Mouse (Mus musculus): ENCODE results near the gene Cd4. TPM values are rescaled to one million over a fixed set of nuclear protein-coding genes. Genes with fewer than 3 reads are reported as not detected.

Gene Cd4
- polyA plus RNA-seq, 1 experiment from 2014 or later = not detected

- Histone ChIP-seq H3K4me1 (ENCODE audit: control insufficient read depth, insufficient read depth, low read length) (peaks cover 6% of the 10 kb centered on the region), H3K27me3 (ENCODE audit: control insufficient read depth, insufficient read depth, low read length) (no peaks in the 10 kb centered on the region), H3K9ac (replicated peaks; ENCODE audit: low read length) (peak overlapping the region; percentile 98), H3K4me3 (ENCODE audit: low read depth, low read length) (peak overlapping the region; percentile 92), H3K36me3 (replicated peaks; ENCODE audit: control insufficient read depth, insufficient read depth, low read depth, low read length) (peaks cover 5% of the 10 kb centered on the region; the same call in 1 of the 2 replicates), H3K27ac (replicated peaks; ENCODE audit: low read depth, low read length) (peak overlapping the region; percentile 100), H3K4me2 (ENCODE audit: low read depth, low read length) (peak overlapping the region; percentile 95), H3K9me3 (replicated peaks; ENCODE audit: control insufficient read depth, low read length) (no peaks in the 10 kb centered on the region)
- no peak for ATAC-seq (replicated peaks; ENCODE audit: insufficient number of reproducible peaks, low FRiP score, low TSS enrichment, low read depth)
- 13% methylated on average over 7 of the region's 7 CpGs for WGBS
- no peak for DNase-seq (ENCODE audit: low spot score)
Observed at GRCm38 (mm10) chr6:124918331-124918690, 30.3 kb upstream of the Cd4 start.

GRCm38 (mm10) chr6:124917518-124918330 lies 29.7 kb upstream of the Cd4 start:
- Histone ChIP-seq H3K27me3 (ENCODE audit: control insufficient read depth, insufficient read depth, low read length) (no peaks in the 10 kb centered on the region), H3K4me1 (ENCODE audit: control insufficient read depth, insufficient read depth, low read length) (peaks cover 6% of the 10 kb centered on the region)
- 0% methylated on average over 42 of the region's 89 CpGs for WGBS

GRCm38 (mm10) chr6:124916695-124917517 lies 28.9 kb upstream of the Cd4 start:
- no peaks in the 10 kb centered on the region for H3K9me3 ChIP-seq (replicated peaks; ENCODE audit: control insufficient read depth, low read length)
- H3K9ac ChIP-seq (replicated peaks; ENCODE audit: low read length) = peak overlapping the region; percentile 98
- H3K27ac ChIP-seq (replicated peaks; ENCODE audit: low read depth, low read length) = peak overlapping the region; percentile 100
- H3K4me2 ChIP-seq (ENCODE audit: low read depth, low read length) = peak overlapping the region; percentile 95
- H3K4me3 ChIP-seq (ENCODE audit: low read depth, low read length) = peak overlapping the region; percentile 92
- DNase-seq (ENCODE audit: low spot score) (peak; percentile 91), ATAC-seq (replicated peaks; ENCODE audit: insufficient number of reproducible peaks, low FRiP score, low TSS enrichment, low read depth) (peak; percentile 56)
- H3K27me3 ChIP-seq (ENCODE audit: control insufficient read depth, insufficient read depth, low read length) = no peaks in the 10 kb centered on the region
- peaks cover 6% of the 10 kb centered on the region for H3K4me1 ChIP-seq (ENCODE audit: control insufficient read depth, insufficient read depth, low read length)
- peaks cover 5% of the 10 kb centered on the region; the same call in 1 of the 2 replicates for H3K36me3 ChIP-seq (replicated peaks; ENCODE audit: control insufficient read depth, insufficient read depth, low read depth, low read length)
- WGBS = 1% methylated on average over 46 of the region's 67 CpGs

More at GRCm38 (mm10) chr6:124917518-124918330, 29.7 kb upstream of the Cd4 start:
- Histone ChIP-seq H3K4me2 (ENCODE audit: low read depth, low read length) (peak overlapping the region; percentile 95), H3K9me3 (replicated peaks; ENCODE audit: control insufficient read depth, low read length) (no peaks in the 10 kb centered on the region), H3K27ac (replicated peaks; ENCODE audit: low read depth, low read length) (peak overlapping the region; percentile 100), H3K4me3 (ENCODE audit: low read depth, low read length) (peak overlapping the region; percentile 92), H3K36me3 (replicated peaks; ENCODE audit: control insufficient read depth, insufficient read depth, low read depth, low read length) (peaks cover 5% of the 10 kb centered on the region; the same call in 1 of the 2 replicates), H3K9ac (replicated peaks; ENCODE audit: low read length) (peak overlapping the region; percentile 98)
- peak; percentile 96 for DNase-seq (ENCODE audit: low spot score)
- peak; percentile 70 for ATAC-seq (replicated peaks; ENCODE audit: insufficient number of reproducible peaks, low FRiP score, low TSS enrichment, low read depth)

- Histone ChIP-seq H3K9ac (replicated peaks; ENCODE audit: low read length) (peak overlapping the region; percentile 98), H3K36me3 (replicated peaks; ENCODE audit: control insufficient read depth, insufficient read depth, low read depth, low read length) (peaks cover 5% of the 10 kb centered on the region; the same call in 1 of the 2 replicates), H3K27ac (replicated peaks; ENCODE audit: low read depth, low read length) (no peak overlapping the region; the same call in 1 of the 2 replicates), H3K27me3 (ENCODE audit: control insufficient read depth, insufficient read depth, low read length) (no peaks in the 10 kb centered on the region), H3K9me3 (replicated peaks; ENCODE audit: control insufficient read depth, low read length) (no peaks in the 10 kb centered on the region), H3K4me2 (ENCODE audit: low read depth, low read length) (peak overlapping the region; percentile 95), H3K4me1 (ENCODE audit: control insufficient read depth, insufficient read depth, low read length) (peaks cover 6% of the 10 kb centered on the region), H3K4me3 (ENCODE audit: low read depth, low read length) (peak overlapping the region; percentile 92)
- DNase-seq (ENCODE audit: low spot score) (no peak), ATAC-seq (replicated peaks; ENCODE audit: insufficient number of reproducible peaks, low FRiP score, low TSS enrichment, low read depth) (no peak)
- WGBS = 3% methylated on average over 12 of the region's 12 CpGs
Observed at GRCm38 (mm10) chr6:124915942-124916694, 28.1 kb upstream of the Cd4 start.

GRCm38 (mm10) chr6:124915160-124915941 lies 27.3 kb upstream of the Cd4 start:
- WGBS = 18% methylated on average over 21 of the region's 22 CpGs
- peak overlapping the region; percentile 95 for H3K4me2 ChIP-seq (ENCODE audit: low read depth, low read length)
- DNase-seq (ENCODE audit: low spot score) (no peak), ATAC-seq (replicated peaks; ENCODE audit: insufficient number of reproducible peaks, low FRiP score, low TSS enrichment, low read depth) (no peak)
- H3K27ac ChIP-seq (replicated peaks; ENCODE audit: low read depth, low read length) = peak overlapping the region; percentile 47
- H3K4me1 ChIP-seq (ENCODE audit: control insufficient read depth, insufficient read depth, low read length) = peaks cover 6% of the 10 kb centered on the region
- no peaks in the 10 kb centered on the region for H3K27me3 ChIP-seq (ENCODE audit: control insufficient read depth, insufficient read depth, low read length)
- peaks cover 5% of the 10 kb centered on the region; the same call in 1 of the 2 replicates for H3K36me3 ChIP-seq (replicated peaks; ENCODE audit: control insufficient read depth, insufficient read depth, low read depth, low read length)
- H3K9me3 ChIP-seq (replicated peaks; ENCODE audit: control insufficient read depth, low read length) = no peaks in the 10 kb centered on the region
- peak overlapping the region; percentile 92 for H3K4me3 ChIP-seq (ENCODE audit: low read depth, low read length)
- H3K9ac ChIP-seq (replicated peaks; ENCODE audit: low read length) = peak overlapping the region; percentile 98

- no peak overlapping the region for H3K4me3 ChIP-seq (ENCODE audit: low read depth, low read length)
- H3K27ac ChIP-seq (replicated peaks; ENCODE audit: low read depth, low read length) = no peak overlapping the region
- ATAC-seq (replicated peaks; ENCODE audit: insufficient number of reproducible peaks, low FRiP score, low TSS enrichment, low read depth) (no peak), DNase-seq (ENCODE audit: low spot score) (no peak)
- H3K9ac ChIP-seq (replicated peaks; ENCODE audit: low read length) = no peak overlapping the region; the same call in 1 of the 2 replicates
- WGBS = 87% methylated on average over 6 of the region's 7 CpGs
- no peaks in the 10 kb centered on the region for H3K27me3 ChIP-seq (ENCODE audit: control insufficient read depth, insufficient read depth, low read length)
- H3K36me3 ChIP-seq (replicated peaks; ENCODE audit: control insufficient read depth, insufficient read depth, low read depth, low read length) = peaks cover 5% of the 10 kb centered on the region; the same call in 1 of the 2 replicates
- peaks cover 6% of the 10 kb centered on the region for H3K4me1 ChIP-seq (ENCODE audit: control insufficient read depth, insufficient read depth, low read length)
- no peak overlapping the region; the same call in 1 of the 2 replicates for H3K4me2 ChIP-seq (ENCODE audit: low read depth, low read length)
- H3K9me3 ChIP-seq (replicated peaks; ENCODE audit: control insufficient read depth, low read length) = no peaks in the 10 kb centered on the region
Observed at GRCm38 (mm10) chr6:124914511-124914910, 26.5 kb upstream of the Cd4 start.

GRCm38 (mm10) chr6:124913721-124914285 lies 25.8 kb upstream of the Cd4 start:
- peaks cover 6% of the 10 kb centered on the region for H3K4me1 ChIP-seq (ENCODE audit: control insufficient read depth, insufficient read depth, low read length)
- ATAC-seq (replicated peaks; ENCODE audit: insufficient number of reproducible peaks, low FRiP score, low TSS enrichment, low read depth) = no peak
- H3K9me3 ChIP-seq (replicated peaks; ENCODE audit: control insufficient read depth, low read length) = no peaks in the 10 kb centered on the region
- H3K9ac ChIP-seq (replicated peaks; ENCODE audit: low read length) = no peak overlapping the region
- H3K4me2 ChIP-seq (ENCODE audit: low read depth, low read length) = no peak overlapping the region
- DNase-seq (ENCODE audit: low spot score) = no peak
- H3K27me3 ChIP-seq (ENCODE audit: control insufficient read depth, insufficient read depth, low read length) = no peaks in the 10 kb centered on the region
- 60% methylated on average over 14 of the region's 14 CpGs for WGBS
- no peak overlapping the region for H3K27ac ChIP-seq (replicated peaks; ENCODE audit: low read depth, low read length)
- H3K36me3 ChIP-seq (replicated peaks; ENCODE audit: control insufficient read depth, insufficient read depth, low read depth, low read length) = peaks cover 5% of the 10 kb centered on the region; the same call in 1 of the 2 replicates
- H3K4me3 ChIP-seq (ENCODE audit: low read depth, low read length) = no peak overlapping the region
